Mouse (Mus musculus) gastrocnemius, postnatal 10 days (tissue): ENCODE results near the gene Fastkd1. TPM values are rescaled to one million over a fixed set of nuclear protein-coding genes. Genes with fewer than 3 reads are reported as not detected.
"Not testable (repeated sequence)": the region's sequence is repeated elsewhere in the genome, so short reads cannot be mapped to it uniquely, and the experiment has no call there.

Experiments used
- DNase-seq: peaks from one replicate; pipeline ENCODE4 v3.0.0; 2021; ENCODE audit warnings: mixed read lengths
- long read RNA-seq, 2 experiments: library from polyadenylated mRNA; stranded (forward); transcript quantifications; one replicate each; pipeline ENCODE4 v2.0.0; 2021
- total RNA-seq, 2 experiments: library from RNA; stranded (reverse); gene quantifications; 2 replicates each; pipeline ENCODE4 v1.2.3; 2021

Gene Fastkd1
- 10 to 100 TPM; 11.0 to 12.7 TPM for total RNA-seq
- long read RNA-seq, experiment 1, partial matches to known transcripts, result 1 of 5 reads
- long read RNA-seq, experiment 1, other reads (novel, unspliced or antisense), result 0 of 5 reads
- long read RNA-seq, experiment 2, partial matches to known transcripts, result 0 of 2 reads
- long read RNA-seq, experiment 2, other reads (novel, unspliced or antisense), result 0 of 2 reads

DNA sequence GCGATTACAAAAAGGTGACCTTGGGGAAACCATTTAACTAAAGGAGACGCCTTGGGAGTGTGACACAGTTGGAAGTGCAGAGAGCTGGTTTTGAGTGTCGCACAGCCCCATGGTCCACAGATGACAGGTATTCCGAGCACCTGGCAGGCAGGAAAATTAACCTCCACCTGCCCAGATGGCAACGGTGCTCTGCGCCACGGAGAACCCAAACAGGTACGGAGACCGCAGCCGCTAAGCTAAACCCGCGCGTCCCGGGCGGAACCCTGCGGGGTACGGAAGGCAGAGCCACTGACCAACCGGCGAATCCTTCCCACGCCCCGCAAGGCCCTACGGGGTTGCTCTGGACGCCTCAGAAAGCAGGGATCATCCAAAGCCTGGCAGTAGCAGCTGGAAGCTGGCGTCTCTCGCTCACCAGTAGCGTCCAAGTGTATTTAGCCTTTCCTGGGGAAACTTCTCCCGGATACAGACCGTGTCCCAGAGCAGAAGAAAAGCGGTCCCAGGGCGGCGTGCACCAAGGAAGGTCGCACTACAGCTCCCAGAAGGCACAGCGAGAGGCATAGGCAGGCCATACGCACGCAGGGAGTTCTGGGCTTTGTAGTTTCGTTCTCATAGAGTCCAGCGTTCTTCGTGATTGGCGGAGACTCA is at the start of gene Fastkd1:
Gene Fastkd1 (minus strand): TSS at position 536 of the 645 bp plus-strand sequence.
- peak; percentile 72 for DNase-seq

DNA sequence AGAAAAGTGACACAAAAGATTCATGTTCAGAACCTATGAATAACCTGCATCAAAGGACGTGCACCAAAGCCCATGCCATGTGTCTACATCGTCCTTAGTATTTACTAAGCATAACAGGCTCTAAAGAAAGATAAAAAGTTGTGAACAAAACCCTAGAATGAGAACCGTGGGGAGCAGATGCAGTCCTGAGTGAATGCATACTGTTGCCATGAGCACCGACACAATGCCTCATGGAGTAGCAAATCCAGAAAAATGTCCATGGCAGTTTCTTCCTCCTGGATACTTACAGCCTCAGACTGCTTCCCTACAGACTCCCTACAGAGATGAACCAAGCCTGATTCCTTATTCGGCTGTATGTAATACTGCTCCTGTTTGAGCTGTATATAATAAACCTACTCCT is 47.7 kb upstream of the Fastkd1 start:
- DNase-seq, result no peak

DNA sequence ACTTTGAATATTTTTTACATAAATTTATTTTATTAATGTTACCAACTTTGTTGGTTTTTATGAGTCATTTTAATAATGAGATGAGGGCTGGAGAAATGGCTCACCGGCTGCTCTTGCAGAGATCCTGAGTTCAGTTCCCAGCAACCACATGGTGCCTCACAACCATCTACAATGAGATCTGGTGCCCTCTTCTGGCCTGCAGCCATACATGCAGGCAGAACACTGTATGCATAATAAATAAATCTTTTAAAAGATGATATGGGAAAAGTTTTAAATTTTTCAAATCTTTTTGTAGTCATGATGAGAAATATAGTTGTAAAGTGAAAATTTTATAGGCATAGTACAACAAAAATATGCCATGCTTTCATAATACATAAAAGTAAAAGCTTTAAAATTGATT is 31.8 kb upstream of the Fastkd1 start:
- no peak for DNase-seq

DNA sequence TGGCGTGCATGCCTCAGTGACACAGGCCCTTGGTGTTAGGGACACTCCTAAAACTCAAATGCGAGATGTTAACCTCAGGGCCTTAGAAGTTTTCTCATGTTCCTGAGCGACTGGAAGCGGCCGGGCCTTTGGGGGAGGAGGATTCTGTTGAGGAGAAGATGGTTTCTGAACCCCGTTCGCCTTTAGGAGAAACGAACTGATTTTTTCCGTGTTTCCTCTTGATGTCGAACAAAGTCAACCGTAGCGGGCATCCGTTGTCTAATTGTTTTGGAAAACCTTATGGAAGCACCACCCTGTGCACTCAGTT is 10.2 kb upstream of the Fastkd1 start:
- DNase-seq, result no peak

DNA sequence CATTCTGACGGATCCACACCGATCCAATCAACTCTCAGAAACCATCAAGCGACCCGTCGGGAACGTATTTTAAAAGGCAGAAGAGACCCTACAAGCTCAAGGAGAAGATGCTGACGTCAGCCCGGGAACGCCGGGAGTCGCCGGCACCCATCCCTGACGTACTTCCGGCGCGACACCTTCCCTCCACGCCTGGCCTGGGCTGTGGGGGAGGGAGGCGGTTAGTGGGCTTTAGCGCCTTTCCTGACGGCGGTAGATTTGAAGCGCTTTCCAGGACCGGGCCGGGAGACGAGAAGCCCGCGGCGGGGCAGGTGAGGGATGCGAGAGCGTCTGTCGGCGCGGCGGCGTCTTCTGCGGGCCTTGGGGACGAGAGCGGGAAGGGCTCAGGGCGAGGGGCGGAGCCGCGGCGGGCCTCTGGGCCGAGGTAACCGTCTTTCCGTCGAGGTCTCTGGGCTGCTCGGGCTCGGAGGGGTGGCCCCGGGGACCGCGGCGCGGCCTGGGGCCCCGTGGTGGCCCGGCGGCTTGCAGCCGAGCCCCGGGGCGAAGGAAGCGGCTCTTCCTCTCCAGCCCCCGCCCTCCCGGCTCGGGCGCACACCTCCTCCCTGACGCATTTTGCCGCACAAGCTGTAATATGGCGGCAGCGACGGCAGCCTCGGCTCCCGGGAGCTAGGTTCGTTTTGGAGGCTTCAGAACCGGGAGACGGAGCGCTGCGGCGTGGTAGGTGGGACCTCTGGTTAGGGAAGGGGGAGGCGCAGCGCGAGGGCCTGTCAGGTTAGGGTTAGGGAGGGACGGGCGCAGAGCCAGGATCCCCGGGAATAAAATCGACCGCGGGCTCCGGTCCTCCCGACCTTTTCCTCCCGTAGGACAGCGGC is 9.6 kb upstream of the Fastkd1 start:
- DNase-seq, result peak; percentile 91

DNA sequence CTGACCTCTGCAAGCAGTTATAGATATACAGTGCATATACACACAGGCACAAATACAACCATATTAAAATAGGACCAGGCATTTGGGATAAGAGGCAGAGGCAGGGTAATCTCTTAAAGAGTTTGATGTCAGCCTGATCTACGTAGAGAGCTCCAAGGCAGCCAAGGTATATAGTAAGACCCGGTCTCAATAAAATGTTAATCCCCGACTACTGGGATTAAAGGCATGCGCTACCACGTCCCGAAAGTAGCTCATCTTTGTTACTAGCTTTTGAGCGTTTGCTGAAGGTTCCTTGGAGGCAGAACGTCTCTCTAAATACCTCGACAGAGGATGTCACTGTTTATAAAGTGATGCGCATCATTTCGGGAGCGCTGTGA is 8.9 kb upstream of the Fastkd1 start, which contains the start of gene Ppig:
Gene Ppig (plus strand): TSS at position 273 of the 377 bp plus-strand sequence.
- DNase-seq, result no peak

DNA sequence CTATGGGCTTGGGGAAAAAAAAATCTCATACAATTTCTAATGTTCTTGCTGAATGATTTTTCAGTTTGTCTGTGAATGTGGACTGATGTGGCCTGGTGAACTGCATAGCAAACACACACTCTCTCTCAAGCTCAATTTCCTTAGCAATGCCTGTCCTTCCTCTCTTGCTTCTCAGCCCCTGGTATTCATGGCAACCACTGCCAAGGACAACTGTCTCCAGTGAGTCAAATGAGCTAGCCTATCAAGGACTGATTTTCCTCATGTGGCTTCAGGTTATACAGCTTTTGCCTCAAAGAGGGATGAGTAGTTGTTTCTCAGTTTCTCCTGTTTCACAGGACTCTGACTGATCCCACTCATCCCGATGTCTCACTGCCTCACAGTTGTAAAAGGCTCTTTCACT is 5.8 kb upstream of the Fastkd1 start:
- DNase-seq, result no peak

DNA sequence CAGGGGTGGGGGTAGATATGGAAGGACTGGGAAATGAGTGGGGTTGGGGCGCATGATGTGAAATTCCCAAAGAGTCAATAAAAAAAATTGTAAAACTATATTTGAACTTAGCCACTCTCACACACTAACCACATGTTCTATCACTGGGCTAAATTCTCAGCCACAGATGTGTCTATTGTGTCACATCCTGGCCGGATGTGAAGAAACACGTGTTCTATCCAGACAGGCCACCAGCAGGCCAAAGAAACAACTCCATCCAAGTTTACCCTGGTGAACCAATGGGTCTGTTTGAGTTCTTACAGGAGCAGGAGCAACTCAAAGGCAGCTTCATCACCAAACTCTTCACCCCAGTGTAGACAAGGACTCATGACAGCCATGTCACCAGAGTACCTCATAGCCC is 3.2 kb upstream of the Fastkd1 start:
- DNase-seq, result no peak

DNA sequence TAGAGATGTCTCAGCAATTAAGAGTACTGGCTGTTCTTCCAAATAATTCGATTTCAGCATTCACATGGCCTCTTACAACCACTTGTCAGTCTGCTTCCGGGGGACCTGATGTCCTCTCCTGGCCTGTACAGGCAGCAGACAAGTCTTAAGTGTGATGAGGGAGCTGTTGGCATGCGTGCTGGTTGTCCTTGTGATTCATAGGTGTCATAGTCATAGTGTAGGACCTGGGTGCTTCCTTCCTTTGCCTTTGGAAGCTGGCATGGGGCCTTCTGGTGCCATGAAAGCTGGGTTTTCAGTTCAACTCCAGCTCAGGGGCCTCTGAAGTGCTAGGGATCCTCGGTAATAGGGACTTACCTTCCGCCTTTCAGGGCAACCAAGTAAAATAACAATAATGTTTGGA is 810 bp upstream of the Fastkd1 start:
- no peak for DNase-seq

DNA sequence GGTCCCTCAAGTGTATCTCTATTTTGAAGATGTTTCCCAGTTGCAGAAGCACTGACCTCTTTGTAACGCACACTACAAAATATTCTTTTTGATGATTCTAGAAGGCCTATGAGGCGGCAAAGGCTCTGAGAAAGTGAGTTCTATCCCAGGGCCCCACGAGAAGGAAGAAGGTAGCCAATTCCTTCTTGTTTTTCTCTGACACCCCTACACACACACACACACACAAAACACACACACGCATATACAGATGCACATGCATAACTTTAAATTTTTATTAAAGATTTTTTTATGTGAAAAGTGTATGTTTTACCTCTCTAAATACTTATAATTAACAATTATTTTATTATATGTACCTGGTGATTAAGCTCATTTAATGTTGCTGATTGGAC is 304 bp upstream of the Fastkd1 start:
- DNase-seq, result no peak

DNA sequence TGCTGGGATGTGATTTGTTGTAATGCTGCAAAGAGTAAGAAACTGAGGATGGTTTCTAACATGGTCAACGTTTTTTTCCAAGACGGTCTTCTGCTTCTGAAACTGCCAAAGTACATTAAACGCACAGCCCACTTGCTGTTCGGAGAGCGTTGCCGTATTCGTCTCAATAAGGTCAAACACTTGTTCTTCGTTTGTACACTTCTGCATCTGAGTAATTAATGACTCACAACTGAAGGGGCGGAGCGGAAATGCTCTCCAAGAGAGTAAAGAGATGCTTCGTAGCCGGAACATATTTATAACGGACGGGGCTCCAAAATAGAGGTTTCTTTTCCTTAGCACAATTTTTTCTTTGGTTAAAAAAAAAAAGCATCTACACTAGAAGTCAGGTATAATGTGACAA is 1.1 kb downstream of the Fastkd1 start:
- DNase-seq, result no peak

DNA sequence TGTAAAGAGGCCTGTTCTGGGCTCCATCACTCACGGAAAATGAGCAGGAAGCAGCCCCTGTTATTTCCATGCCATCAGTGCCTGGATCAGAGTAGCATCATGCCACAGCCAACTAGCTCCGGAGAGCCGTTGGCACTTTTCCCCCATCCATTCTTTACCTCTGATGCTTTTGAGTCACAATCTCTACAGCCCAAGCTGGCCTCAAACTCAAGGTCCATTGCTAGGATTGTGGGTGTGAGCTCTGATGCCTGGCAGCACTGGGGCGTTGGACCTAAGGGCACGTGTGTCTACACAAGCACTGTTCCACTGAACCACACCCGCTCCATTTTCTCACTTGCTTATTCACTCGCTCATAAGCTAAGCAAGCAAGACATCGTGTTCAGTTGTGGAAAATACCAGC is 12.9 kb downstream of the Fastkd1 start:
- DNase-seq, result no peak

DNA sequence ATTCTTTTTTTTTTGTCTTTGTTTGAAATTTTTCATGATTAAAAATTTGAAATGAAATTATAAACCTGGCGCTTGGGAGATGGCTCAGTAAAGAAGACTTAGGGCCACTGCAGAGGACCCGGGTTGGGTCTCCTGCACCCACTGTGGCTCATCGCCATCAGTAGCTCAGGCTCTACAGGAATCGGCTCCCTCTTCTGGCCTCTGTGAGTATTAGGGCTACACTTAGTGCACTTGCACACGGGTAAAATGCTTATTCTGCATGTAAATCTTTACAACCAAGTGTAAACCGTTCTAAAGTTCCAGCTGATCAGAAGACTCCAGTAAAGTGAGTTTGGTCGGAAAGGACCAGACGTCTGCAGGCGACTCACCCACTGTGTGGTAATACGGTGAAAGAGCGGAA is 19.8 kb downstream of the Fastkd1 start:
- no peak for DNase-seq

DNA sequence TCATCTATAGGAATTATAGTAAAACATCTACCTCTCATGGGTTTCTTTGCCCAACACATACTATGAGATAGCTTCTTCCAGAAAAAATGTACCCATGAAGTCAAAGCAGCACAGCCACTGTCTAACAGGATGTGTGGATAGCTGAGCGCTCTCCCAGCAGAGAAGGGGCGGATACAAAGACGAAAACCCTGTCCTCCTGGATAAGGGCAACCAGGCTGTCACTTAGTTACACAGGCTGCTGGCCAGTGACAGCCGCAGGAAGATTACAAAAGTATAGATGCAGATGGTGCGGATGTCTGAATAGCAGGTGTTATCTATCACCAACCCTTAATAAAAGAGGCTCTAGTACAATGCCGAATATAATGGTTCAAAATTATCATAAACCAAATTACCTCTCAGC is 22.5 kb downstream of the Fastkd1 start:
- no peak for DNase-seq

DNA sequence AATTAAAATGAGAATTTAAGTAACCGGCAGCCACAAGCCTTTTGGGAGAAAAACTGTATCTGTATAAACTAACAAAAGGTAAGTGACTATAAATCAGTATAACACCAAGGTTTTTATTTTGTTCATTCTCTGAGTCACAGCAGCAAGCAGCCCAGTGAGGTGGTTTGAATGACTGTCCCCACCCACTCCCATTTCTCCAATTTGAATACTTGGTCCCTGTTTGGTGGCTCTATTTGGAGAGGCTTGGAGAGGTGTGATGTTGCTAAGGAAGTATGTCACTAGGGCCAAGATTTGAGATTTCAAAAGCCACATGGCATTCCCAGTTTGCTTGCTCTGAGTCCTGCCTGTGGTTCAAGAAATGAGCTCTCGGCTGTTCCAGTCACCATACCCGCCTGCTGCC is 23.1 kb downstream of the Fastkd1 start:
- DNase-seq, result no peak

DNA sequence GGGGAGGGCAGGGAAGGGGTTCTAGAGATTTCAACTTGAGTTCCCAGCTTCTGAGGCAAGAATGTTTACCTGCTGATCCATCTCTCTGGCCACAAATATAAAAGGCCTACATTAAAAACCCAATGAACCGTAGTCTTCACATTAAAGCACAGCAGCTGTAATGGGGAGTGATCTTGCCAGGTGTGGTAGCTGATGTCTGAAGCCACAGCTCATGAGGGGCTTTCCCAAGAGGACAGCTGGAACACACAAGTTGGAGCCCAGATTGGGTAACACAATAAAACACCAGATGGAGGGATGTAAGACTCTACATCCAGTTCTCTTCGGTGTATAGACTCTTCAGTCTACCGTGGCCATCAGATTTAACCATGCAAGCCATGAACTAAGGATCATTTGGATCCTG is 28.8 kb downstream of the Fastkd1 start:
- no peak for DNase-seq

DNA sequence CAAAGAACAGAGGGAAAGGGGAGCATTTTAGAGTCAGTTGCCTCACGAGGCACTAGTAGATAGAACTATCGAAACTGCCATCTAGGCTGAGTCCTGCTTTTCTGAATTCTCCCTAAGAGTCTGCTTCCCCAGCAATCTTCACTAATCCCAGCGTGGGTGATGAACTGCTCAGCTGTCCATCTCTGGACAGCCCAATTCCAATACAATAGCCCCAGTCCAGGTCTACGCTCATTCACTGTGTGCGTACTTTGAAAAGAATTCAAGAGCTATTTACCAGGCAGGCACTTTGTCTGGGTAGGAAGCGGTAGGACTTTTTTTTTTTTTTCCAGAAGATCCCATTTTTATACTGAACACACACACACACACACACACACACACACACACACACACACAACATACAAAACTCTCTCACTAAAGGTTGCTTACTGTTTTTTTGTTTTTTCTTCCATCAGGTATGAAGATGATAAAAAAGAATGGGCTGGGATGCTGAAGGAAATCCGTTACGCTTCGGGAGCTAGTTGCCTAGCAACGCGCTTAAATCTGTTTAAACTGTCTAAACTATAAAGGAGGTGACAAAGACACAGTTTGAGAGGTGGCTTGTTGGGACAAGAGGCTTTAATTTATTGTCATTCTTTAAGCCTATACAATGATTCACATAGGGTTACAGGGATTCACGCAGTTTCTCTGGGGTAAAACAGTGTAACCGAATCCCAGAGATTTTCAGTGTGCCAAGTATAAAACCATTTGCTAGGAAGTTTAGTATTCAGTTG is 30.1 kb downstream of the Fastkd1 start:
- no peak for DNase-seq

DNA sequence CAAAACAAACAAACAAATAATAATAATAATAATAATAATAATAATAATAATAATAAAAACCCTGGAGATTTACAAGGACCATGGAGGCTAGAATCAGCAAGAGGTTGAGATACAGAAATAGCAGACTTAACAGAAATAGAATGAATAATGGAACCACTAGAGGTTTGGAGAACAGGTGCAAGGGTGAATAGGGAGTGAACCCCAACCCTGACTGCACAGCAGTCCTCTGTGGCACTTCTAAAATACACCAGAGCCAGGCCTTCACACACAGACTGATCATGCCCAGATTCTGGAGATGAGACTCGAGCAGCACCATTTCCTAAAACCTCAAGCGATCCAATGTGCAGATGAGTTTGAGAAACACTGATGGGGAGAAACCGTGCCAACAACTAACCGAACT is 31.4 kb downstream of the Fastkd1 start:
- no peak for DNase-seq

DNA sequence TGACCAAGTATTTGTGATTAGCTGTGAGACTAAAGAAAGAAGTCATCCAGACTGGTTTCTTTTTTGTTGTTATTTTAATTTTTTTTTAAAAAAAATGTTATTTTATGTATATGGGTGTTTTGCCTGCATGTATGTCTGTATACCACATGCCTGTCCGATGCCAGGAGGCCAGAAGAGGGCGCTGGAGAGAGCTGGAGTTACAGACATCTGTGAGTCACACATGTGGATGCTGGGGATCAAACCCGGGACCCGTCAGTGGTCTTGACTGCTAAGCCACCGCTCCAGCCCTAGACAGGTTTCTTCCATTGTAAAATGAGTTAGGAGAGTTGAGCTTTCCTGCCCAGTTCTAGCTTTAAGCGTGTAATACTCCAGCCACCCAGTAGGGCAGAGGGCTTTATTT is 33.3 kb downstream of the Fastkd1 start:
- DNase-seq, result no peak

DNA sequence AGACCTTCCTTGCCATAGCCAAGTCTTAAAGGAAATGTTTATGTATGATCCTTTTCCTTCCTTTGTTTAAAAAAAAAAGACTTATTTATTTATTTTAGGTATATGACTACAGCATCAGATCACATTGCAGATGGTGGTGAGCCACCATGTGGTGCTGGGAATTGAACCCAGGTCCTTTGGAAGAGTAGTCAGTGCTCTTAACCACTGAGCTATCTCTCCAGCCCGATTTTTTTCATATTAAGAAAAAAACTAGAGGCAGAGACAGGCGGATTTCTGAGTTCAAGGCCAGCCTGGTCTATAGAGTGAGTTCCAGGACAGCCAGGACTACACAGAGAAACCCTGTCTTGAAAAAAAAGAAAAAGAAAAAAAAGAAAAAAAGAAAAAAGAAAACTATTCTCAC is 36.1 kb downstream of the Fastkd1 start:
- DNase-seq, result not testable (repeated sequence)

DNA sequence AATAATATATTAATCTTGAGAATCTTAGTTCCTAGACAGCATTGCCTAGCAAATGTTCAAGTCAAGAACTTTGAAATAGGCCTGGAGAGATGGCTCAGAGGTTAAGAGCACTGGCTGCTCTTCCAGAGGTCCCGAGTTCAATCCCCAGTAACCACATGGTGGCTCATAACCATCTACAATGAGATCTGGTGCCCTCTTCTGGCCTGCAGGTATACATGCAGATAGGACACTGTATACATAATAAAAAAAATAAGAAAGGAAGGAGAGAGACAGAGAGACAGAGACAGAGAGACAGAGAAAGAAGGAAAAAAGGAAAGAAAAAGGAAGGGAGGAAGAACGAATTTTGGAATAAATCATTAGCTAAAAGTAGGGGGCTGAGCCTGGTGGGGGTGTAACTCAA is 36.6 kb downstream of the Fastkd1 start:
- no peak for DNase-seq

DNA sequence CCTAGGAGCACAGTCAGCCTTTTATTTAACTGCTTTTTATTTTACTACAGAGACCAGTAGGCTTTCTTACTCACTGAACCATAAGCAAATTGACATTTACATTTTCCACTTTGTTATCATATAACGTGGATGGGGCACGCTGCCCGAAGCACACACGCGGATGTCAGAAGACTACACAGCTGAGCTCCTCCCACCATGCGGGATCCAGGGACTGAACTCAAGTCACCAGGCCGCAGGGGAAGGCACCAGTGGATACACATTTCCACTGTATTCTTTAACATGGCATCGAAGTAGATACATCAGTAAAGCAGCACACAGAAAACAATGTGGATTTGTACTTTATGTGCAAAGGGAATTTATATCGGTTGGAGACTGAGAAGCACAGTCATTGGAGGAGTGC is 38.0 kb downstream of the Fastkd1 start:
- DNase-seq, result no peak

DNA sequence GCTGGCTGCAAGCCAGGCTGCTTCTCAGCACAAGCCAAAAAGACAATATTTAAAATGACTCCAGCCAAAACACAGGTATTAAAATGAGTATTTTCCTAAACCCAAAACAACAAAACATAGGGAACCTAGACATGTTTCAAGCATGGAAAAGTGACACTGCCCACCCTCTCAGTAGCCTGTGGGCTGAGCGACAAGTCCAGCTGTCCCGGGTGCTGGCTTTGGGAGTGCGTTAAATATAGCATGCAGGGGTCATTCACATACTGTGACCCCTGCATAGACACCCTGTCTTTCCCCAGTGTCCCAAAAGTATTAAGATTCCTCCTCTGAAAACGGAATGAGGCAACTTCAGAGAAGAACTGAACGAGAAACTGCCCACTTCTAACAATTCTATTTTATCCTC is 39.6 kb downstream of the Fastkd1 start:
- peak; percentile 15 for DNase-seq
